Mouse (Mus musculus): ENCODE results near the gene En2. TPM values are rescaled to one million over a fixed set of nuclear protein-coding genes. Genes with fewer than 3 reads are reported as not detected.

Gene En2
- polyA plus RNA-seq, 3 experiments from 2014 or later = not detected

DNA sequence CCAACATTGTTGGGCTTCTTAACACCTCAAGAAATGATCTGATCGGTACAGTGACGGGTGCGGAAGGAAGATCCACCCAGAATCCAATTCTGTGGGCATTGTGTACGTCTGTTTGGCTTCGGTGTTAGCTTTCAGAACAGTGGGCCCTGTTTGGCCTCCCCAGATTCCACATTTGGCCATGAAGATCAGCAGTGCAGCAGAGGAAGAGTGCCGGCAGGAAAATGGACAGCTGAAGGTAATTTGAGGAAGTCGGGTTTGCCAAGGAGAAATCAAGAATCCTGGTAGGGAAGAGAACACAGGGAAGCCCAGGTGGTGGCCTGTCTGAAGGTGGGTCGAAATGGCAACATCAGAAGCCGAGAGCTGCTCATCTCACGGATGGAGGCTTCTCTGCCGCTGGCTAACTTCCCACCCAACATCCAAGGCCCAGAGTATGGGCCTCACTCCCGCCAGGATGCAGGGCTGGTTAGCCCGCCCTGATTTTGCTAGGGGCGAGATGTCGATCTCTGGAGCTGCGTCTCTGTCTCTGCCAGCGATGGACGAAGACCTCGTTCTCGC is 4.0 kb upstream of the En2 start:
- ATAC-seq = no peak

DNA sequence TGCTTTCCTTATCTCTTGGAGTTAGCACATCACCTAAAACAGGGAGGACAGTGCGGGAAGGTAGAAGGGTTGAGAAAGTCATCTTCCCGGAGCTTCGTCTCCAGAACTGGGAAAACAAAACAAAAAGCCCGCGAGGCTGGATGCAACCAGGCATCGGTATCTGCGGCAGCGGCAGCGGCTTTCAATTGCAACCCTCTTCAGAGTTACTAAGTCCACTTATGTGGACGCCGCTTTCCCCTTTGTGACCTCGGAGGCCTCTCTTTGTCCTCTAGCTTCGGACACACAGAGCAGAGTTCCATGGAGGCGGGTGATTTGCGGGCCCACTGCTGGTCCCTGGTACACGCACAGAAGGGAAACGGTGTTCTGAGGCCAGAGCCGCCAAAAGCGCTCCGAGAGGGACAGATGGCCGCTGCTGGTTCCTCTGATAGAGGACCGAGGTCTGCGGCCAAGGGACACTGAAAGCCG is 3.5 kb upstream of the En2 start:
- no peak for ATAC-seq

DNA sequence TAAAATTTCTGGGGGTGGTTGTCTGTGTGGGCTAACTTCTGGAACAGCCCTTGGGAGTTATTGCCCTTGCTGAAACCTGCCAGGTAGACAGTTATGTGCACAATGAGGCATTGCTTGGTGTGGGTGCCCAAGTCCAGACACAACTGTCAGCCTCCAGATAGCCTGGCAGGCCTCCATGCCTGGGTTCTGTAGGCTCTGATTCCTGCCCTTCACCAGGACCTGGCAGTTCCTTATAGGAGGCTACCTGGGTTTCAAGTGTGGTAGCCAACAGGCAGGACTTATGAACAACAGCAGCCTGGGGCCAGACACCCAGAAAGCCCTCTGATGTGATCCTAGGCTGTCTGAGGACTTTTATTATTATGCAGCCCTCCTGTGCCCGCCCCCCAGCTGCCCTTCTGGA is 1.6 kb upstream of the En2 start:
- no peak for ATAC-seq

DNA sequence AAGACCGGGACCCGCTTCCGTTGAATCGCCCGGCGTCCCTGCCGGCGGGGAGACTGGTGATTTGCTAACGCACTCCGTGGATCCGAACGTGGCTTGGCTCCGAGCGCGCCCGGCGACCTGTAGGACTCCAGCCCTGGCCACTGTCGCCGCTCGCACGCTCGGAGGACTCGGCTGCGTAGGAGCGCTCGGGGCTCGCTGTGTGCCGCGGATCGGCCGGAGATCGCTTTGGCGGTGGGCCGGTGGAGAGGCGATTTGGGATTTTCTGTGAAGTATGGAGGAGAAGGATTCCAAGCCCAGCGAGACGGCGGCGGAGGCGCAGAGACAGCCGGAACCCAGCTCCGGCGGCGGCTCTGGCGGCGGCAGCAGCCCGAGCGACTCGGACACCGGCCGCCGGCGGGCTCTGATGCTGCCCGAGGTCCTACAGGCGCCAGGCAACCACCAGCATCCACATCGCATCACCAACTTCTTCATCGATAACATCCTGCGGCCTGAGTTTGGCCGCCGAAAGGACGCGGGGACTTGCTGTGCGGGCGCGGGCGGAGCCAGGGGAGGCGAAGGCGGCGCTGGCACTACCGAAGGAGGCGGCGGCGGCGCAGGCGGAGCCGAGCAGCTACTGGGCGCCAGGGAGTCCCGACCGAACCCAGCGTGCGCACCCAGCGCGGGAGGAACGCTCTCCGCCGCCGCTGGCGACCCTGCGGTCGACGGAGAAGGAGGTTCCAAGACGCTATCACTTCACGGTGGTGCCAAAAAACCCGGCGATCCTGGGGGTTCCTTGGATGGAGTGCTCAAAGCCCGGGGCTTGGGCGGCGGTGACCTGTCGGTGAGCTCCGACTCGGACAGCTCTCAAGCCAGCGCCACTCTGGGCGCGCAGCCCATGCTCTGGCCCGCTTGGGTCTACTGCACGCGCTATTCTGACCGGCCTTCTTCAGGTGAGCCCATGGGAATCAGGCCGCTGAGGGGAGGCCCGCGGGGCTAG is 1.1 kb downstream of the En2 start:
- no peak for ATAC-seq

DNA sequence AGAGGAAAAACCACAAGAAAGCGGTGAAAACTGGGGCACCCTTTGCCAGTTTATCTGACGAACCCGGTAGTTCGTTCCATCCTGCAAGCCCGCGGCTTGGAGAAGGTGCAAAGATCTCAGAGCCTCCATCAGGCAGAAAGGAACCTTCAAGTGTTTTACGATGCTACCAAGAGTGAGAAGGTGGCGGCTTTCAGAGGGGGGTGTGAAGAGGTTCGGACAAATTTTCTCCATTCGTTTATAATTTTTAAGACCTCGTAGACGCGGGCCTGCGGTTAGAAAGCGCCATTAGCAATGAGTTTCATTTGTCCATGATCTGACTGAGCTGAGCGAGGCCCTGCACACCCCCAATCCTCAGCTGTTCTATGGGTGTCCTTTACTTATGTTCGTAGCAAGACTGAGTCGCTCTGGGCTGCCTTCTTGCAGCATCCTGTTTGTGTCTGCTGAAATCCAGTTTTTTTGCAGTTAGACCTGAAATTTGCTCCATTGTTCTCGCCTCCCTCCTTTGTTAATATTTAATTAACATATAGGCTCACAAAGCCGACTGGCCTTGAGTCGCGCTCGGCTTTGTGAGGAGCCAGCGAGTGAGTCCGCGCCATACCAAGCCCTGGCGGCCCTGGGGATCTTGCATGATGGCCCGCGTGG is 2.2 kb downstream of the En2 start:
- no peak for ATAC-seq

DNA sequence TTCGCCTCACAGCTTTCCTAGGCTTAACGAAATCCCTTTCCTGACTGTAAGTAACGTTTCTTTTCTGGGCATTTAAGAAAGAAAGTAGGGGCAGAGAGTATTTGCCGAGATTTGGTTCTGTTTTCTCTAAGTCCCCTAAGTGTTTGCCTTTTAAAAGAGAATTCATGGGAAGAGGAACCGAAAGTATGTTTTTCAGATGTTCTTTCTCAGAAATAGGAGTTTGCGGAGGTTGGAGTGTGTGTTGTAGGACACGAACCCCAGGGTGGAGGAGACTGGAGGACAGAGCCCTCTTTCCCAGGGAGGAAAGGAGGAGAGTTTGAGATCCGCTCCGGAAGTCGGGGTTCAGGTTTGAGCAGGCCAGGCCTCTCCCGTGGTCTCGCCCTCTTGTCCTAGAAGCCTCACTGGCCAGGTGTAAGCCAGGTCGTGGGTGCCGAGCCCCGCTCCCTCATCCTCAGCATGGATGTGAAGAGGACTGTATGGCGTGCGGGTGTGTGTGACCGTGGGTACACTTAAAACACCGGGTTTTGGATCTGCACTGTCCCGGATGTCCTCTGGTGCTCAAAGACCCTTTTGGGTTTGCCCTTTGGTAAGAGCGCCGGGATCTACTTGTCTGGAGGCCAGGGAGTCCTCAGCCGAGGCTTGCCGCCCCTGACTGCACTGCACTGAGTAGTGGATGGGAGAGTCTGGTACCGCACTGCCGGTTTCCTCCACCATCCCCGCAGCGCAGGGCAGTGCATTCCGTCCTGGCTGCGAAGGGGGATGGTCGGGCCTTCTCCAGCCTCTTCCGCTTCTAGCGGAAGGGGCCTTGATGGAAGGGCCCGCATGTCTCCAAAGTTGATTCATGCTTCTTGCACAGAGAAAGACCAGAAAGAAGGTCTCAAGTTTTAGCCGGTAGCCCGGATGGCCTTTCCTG is 3.0 kb downstream of the En2 start:
- ATAC-seq = no peak

DNA sequence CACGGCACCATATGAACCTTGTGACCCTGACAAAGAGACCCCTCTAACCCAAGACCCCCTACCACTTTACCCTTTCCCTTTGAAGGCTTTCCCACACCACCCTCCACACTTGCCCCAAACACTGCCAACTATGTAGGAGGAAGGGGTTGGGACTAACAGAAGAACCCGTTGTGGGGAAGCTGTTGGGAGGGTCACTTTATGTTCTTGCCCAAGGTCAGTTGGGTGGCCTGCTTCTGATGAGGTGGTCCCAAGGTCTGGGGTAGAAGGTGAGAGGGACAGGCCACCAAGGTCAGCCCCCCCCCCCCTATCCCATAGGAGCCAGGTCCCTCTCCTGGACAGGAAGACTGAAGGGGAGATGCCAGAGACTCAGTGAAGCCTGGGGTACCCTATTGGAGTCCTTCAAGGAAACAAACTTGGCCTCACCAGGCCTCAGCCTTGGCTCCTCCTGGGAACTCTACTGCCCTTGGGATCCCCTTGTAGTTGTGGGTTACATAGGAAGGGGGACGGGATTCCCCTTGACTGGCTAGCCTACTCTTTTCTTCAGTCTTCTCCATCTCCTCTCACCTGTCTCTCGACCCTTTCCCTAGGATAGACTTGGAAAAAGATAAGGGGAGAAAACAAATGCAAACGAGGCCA is 3.8 kb downstream of the En2 start:
- no peak for ATAC-seq

DNA sequence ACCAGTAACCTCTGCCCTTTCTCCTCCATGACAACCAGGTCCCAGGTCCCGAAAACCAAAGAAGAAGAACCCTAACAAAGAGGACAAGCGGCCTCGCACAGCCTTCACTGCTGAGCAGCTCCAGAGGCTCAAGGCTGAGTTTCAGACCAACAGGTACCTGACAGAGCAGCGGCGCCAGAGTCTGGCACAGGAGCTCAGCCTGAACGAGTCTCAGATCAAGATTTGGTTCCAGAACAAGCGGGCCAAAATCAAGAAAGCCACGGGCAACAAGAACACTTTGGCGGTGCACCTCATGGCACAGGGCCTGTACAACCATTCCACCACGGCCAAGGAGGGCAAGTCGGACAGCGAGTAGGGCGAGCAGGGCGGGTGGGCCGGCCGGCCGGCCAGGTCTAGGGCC is 4.6 kb downstream of the En2 start:
- ATAC-seq = no peak

DNA sequence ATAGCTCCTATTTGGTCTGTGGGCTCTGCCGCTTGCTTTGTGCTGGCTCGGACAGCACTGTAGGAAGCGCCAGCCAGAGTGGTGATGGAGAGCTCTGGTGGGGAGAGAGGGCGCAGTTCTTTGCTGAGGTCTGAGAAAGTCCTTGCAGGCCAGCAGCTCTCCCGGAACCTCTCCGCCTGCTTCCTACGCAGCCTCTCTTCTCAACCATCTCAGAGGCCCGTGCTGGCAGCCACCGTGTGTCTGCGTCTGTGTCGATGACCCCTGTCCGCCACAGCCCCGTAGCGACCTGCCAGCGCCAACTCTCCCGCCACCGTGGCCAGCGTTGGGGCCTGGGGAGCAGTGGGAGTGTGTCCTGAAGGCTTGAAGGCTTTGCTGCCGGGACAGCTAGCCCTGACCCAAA is 5.4 kb downstream of the En2 start:
- ATAC-seq = no peak

DNA sequence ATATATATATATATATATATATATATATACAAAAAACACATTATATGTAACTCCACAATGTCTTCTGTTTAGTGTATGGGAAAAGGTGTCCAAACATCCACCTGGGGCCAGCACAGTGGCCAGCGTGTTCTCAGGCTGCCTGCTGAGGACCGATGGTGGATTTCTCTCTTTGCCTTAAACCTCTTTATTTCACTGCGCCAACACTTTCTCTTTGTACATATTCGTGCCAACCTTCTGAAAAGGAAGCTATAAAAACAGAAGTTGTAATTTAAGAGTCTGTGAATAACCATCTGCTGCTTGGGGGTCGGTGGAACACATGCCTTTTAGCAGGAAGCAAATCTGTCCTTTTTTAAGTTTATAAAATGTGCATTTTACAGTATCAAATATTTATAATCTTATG is 6.2 kb downstream of the En2 start:
- no peak for ATAC-seq

DNA sequence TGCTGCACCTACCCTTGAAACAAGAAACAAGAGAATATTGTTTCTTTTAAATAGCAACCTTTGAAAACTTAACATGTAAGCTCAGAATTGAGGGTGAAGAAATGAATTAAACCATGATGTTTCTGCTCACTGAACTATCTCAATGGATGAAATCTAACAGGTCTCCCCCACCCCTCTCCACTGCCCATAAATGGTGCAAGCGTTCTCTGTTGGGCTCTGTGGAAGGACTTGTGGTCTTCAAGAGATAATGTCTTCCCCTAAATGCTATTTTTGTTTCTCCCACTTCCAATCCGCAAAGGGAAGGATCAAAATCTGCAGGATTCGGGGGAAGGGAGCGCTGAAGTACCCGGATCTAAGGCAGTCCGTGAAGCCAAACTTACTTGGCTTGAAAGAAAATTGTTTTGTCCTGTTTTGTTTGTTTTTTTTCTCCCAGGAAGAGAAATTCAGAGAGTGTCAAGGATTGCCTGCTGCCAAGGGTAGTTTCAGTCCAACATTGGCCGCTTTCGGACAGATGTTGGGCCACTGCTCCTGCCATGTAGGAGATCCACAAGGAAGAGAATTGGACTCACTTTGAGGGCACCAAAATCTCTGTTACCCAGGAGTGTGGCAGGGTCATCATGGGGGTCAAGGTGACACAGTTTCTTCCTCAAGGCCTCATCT is 6.9 kb downstream of the En2 start:
- ATAC-seq = no peak

DNA sequence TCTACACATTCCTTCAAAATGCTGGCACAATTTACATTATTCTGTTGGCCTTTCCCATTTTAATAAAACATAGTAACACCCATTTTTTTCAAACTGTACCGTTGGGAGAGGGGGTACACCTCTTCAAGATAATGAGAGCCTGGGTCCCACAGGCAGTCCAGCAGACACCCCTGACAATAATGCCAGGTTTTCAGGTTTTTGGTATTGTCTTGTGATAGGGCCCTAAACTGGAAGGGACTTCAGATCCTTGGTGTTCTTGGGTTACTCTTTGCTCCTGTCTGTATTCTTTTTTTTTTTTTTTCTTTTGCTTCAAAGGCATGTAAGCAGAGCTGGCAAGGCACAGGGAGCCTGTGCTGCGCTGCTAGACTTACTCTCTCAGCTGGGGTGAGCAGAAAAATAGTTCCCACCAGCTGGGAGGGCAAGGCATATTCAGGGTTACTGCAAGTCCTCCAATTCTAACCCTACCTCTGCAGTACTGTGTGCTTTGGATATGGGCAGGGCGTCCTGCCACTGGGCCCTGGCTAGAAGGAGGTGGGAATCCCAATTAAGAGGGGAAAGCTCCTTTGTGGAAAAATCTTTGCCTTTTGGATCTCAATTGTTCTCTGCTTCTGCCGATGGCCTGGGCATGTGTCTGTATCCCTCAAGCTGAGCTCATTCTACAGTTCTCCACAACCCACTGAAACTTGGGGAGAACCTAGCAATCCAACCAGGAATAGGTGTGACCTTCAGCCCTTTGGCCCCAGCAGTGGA is 7.6 kb downstream of the En2 start:
- ATAC-seq = no peak

DNA sequence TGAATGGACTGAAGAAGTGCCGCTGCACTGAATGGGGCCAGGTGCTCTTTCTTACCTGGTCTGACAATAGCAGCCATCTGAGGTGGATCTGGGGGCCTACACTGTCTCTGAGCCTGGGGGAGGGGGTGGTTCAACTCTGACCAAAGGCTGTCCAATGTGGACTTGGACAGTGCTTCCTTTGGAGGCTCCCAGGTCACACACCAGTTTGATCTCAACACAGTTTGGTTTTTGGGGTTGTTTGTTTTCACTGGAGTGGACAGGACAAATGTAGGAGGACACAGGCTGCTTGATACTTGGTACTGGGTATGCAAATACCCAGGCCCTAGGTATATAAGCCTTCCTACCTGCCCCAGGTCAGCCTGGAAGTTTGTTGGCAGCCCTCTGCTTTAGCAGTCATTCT is 8.2 kb downstream of the En2 start:
- no peak for ATAC-seq

DNA sequence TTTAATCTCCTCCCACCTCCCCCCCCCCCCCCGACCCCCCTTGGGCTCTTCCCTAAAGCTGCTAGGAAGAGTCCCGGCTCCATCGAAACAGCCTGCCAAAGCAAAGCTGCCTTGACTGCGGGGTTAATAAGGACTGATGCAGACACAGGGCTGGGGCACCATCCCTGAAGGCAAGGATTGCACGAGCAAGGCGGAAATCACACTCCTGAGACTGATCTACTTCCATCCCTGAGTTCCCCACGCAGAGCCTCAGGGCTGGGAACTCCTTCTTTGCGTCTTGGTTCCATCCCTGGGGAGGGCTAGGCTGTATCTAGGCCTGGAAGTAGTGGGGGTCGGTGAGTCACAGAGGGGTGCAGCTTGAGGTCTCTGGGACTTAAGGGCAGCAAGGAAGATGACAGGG is 8.6 kb downstream of the En2 start:
- ATAC-seq = no peak

DNA sequence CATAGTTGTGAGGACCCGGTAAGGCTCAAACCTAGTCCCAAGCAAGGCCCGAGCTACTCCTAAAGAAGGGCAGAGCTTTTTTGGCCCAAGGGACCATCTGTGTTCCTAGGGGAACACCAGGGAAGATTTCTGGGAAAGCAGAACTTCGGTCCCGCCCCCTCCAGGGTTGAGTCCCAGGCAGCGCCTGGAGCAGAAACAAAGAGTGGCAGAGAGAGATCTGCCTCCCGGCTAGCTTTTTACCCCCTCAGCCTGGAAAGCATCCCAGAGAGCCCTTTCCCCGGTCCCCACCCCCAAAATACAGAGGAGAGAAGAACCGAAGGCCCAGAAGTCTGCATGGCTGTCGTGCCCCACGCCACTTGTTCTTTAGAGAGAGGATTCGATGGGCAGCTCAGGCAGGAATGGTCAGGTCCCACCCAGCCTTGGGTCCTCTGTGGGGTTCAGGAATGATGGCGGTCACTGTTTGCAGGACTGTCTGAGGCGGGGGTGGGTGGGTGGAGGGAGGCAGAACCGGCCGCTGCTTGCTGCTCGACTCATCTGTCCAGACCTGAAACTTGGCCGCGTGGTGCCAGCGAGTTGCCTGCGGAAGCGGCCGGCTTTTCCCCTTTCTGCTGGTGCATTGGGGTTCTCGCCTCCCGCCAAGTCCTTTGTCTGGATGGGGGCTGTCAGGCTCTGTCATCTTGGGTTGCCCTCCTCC is 9.5 kb downstream of the En2 start:
- no peak for ATAC-seq

DNA sequence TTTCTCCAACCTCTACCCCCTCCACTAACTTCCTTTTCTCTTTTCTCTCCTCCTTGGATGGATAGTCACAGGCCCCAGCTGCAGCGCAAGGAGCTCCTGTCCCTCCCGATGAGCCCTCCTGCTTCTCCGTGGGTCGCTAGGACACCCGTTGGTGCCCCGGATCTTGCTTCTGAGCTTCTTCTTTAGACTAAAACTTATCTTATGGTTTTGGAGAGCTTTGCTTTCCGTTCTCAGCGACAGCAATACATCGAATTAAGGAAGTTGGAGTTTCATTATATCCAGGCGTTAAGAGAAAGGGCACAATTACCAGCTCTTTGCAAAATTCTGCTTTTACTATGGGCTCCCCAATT is 10.1 kb downstream of the En2 start:
- ATAC-seq = no peak

DNA sequence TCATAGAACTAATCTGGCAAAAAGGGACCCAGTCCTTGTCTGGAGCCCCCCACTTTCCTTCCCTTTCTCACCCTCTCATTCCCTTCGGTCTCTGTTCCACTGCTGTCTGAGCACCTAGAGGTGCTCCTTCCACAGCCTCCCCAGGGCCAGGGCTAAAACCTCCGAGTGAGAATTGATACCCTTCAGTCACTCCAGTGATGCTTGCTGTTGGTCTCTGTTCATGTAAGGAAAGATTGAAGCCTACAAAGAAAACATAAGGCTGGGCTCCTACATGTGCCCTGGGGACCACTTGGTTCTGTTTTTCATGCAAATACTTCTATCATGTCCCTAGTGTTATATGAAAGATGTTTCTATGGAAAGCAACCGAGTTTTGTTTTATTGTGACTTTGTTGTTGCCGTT is 10.5 kb downstream of the En2 start:
- no peak for ATAC-seq

DNA sequence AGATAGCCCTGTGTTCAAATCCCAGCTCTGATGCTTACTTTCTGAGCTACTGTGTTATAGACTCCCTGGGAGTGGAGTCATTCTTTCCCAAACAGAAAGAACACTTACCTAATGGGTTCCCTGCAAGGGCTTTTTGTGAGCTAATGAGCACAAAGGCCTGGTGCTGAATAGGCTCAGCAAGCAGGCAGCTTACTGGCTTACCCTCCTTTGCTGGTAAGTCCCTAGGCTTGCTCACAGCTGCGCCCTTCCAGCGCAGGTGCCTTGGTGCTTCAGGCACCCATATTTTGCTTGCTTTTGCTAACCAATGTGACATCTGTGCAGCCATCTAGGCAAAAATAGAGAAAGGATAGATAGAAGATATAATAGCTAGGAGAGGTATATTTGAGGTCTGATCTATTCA is 11.1 kb downstream of the En2 start:
- no peak for ATAC-seq

DNA sequence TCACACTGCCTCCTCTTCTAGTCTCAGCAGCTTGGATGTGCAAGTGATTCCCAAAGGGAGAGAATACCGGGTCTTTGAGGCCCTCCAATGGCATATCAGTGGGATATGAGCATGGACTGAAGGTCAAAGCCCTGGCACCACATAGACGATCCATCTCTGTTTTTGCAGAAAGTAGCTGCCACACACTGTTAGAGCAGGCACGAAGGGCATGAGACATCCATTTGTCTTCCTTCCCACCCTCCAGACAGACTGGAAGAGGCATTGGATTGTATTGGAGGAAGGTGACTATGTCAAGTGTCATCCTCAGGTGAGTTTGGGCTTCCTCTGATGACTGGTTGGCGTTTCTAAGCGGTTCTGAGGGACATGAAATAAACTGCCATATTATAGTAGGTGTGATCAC is 12.8 kb downstream of the En2 start:
- no peak for ATAC-seq

DNA sequence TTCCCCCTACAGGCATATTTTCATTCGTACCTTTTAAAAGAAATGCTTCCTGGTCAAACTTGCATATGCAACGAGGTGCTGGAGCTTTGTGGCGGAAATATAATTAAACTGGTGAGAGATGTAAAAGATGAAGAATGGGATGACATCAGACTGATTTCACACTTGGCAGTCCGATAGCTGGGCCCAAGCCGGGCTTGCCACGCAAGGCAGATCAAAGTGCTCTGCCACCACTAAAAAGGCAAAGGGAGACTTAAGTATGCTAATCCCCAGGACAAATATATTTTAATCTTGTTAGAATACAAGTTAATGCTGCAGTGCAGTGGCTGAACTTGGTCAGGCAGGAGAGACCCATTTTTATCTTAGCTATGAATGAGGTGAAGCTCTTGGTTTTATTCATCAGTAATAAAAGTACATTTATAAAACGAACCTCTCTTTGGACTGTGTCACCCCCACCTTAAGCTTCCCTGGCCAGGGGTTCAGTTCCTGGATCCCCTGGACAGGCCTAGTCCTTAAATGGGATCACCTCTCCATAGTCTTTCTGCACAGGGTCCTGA is 13.8 kb downstream of the En2 start:
- ATAC-seq = no peak
